15 mouse cellular contexts compared by ENCODE assay signal in genomic region chr3:65869724-65870123, GRCm38 (mm10).
"Had no signal": no experiment of that assay in that cellular context is flagged by ENCODE, and none has a peak within 500 bp of the region (broad histone marks: within the 10 kb centered on the region; RNA-seq: fewer than 3 reads in every experiment).

No protein-coding gene starts in this region.

- H3K27me3 ChIP-seq: liver, embryonic 13.5 days; midbrain, embryonic 15.5 days; neural tube, embryonic 12.5 days; neural tube, embryonic 15.5 days had no signal

- H3K27ac ChIP-seq: left cerebral cortex, adult 2 months; liver, embryonic 13.5 days; midbrain, embryonic 15.5 days; neural tube, embryonic 12.5 days; neural tube, embryonic 15.5 days had no signal

- H3K36me3 ChIP-seq: liver, embryonic 13.5 days; midbrain, embryonic 15.5 days; neural tube, embryonic 12.5 days; neural tube, embryonic 15.5 days had no signal

- H3K4me3 ChIP-seq: left cerebral cortex, adult 2 months; liver, embryonic 13.5 days; midbrain, embryonic 15.5 days; neural tube, embryonic 12.5 days; neural tube, embryonic 15.5 days had no signal

- DNase-seq: kidney, postnatal 14 days; kidney, postnatal 4 days; layer of hippocampus, adult 9-11 months; layer of hippocampus, postnatal 36 days; liver, embryonic 13.5 days; lung, adult 2 months; lung, postnatal 14 days; lung, postnatal 4 days; retina, postnatal 1 day; thymus, adult 18-20 months; thymus, postnatal 36 days had no signal

- H3K9ac ChIP-seq: liver, embryonic 13.5 days; midbrain, embryonic 15.5 days; neural tube, embryonic 12.5 days; neural tube, embryonic 15.5 days had no signal
